Mouse (Mus musculus): Measurements from ENCODE around the gene Wdr19.

DNA sequence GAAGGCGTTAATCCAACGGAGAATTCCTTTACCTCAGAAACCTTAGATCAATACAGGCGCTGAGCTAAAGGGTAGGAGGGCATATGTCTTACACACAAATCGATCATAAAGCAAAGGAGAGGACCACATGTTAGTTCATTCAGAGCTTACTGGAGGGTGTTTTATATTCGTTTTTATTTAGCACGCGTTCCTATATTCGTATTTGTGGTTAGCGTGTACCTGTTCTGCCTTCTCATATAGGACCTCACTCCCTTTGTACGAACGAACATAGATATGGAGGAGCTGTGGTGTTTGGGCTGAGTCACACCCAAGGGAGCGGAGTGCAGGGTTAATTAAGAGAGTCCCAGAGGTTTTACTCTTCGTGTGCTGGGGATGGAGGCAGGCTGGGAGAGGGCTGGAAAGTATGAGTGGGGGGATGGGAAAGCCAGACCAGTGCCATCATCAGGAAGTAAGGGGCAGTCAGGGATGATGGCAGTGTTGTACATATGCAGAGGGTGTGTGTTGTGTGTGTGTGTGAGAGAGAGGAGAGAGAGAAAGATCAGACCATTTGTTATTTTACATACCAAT is 23.5 kb upstream of the Wdr19 start:
- no peak for TF ChIP-seq CTCF (IDR thresholded peaks at IDR 0.05)
- no peak for TF ChIP-seq EP300 (IDR thresholded peaks at IDR 0.05)

All from lung, postnatal 0 days (tissue).